Mouse (Mus musculus) limb, embryonic 13.5 days (tissue): Measurements from ENCODE around the gene Angel2. TPM values are rescaled to one million over a fixed set of nuclear protein-coding genes. Genes with fewer than 3 reads are reported as not detected.
A peak's percentile ranks its signal among the peaks of the same experiment; 100 is the strongest.

ENCODE experiments used
- ATAC-seq: fragments of 200-750 bp; cut with Nextera tagmentation; 2 replicates; pipeline ENCODE4 v1.8.0; 2017; ENCODE audit warnings: low read depth, moderate number of reproducible peaks, moderate TSS enrichment; ENCODE audit not compliant: low FRiP score
- H3K27ac ChIP-seq: fragments of 300-500 bp; sonication (generic); 2 replicates; pipeline ENCODE4 v1.5.1; 2015; ENCODE audit warnings: inconsistent platforms, mild to moderate bottlenecking, moderate library complexity
- H3K27me3 ChIP-seq: fragments of 300-500 bp; sonication (generic); 2 replicates; pipeline ENCODE4 v1.6.1; 2015; ENCODE audit warnings: mild to moderate bottlenecking, inconsistent platforms
- H3K36me3 ChIP-seq: fragments of 300-500 bp; sonication (generic); 2 replicates; pipeline ENCODE4 v1.6.1; 2015; ENCODE audit warnings: inconsistent platforms, mild to moderate bottlenecking, moderate library complexity
- H3K4me1 ChIP-seq: fragments of 300-500 bp; sonication (generic); 2 replicates; pipeline ENCODE4 v1.6.1; 2015; ENCODE audit warnings: inconsistent platforms
- H3K4me2 ChIP-seq: fragments of 300-500 bp; sonication (generic); replicated peaks from 2 replicates; pipeline ENCODE4 v1.6.1; 2015; ENCODE audit warnings: inconsistent platforms, mild to moderate bottlenecking, moderate library complexity
- H3K4me3 ChIP-seq: fragments of 300-500 bp; sonication (generic); 2 replicates; pipeline ENCODE4 v1.5.1; 2015; ENCODE audit warnings: moderate library complexity, mild to moderate bottlenecking, inconsistent platforms
- H3K9ac ChIP-seq: fragments of 300-500 bp; sonication (generic); 2 replicates; pipeline ENCODE4 v1.6.1; 2015; ENCODE audit warnings: mild to moderate bottlenecking, inconsistent platforms
- H3K9me3 ChIP-seq: fragments of 300-500 bp; sonication (generic); 2 replicates; pipeline ENCODE4 v1.6.1; 2016; ENCODE audit warnings: inconsistent platforms
- WGBS: fragments of 180-500 bp; shearing (Covaris S2); methylation state at CpG from one replicate; pipeline ENCODE4 v1.1.7; 2015; 5-methylcytosine and 5-hydroxymethylcytosine counted together
- polyA plus RNA-seq: library from polyadenylated mRNA; unstranded; fragments of >200 nt; fragmentation: Nextera tagmentation; extraction: Ambion mirVana; gene quantifications from 2 replicates; pipeline ENCODE4 v1.2.1, GENCODE M21; 2015

Angel2 gene
- polyA plus RNA-seq, 1 experiment from 2014 or later: 55.1 TPM

- Histone ChIP-seq H3K4me1 (peaks cover 13% of the 10 kb centered on the region), H3K9me3 (no peaks in the 10 kb centered on the region), H3K27me3 (no peaks in the 10 kb centered on the region), H3K4me3 (no peak overlapping the region), H3K36me3 (peaks cover 23% of the 10 kb centered on the region), H3K27ac (no peak overlapping the region), H3K9ac (no peak overlapping the region), H3K4me2 (no peak overlapping the region)
- ATAC-seq: no peak
- 88% methylated on average over 16 of the region's 16 CpGs for WGBS
These were observed 20.2 kb upstream of the Angel2 start for GRCm38 (mm10) chr1:190904714-190905113.

GRCm38 (mm10) chr1:190910836-190911235 lies 14.1 kb upstream of the Angel2 start:
- WGBS: 69% methylated on average over 6 of the region's 6 CpGs
- Histone ChIP-seq H3K27ac (no peak overlapping the region), H3K4me2 (peak overlapping the region; percentile 92), H3K4me3 (peak overlapping the region; percentile 93), H3K4me1 (peaks cover 14% of the 10 kb centered on the region), H3K36me3 (no peaks in the 10 kb centered on the region), H3K27me3 (no peaks in the 10 kb centered on the region), H3K9ac (peak overlapping the region; percentile 86), H3K9me3 (no peaks in the 10 kb centered on the region)
- ATAC-seq: no peak

GRCm38 (mm10) chr1:190911415-190912123 lies 13.3 kb upstream of the Angel2 start, which contains the start of gene Rps6kc1:
TSS of gene Rps6kc1 (minus strand) at chr1:190911770.
- ATAC-seq: peak; percentile 93
- Histone ChIP-seq H3K4me2 (peak within 1 kb of the TSS; percentile 92), H3K27ac (no peak within 1 kb of the TSS), H3K4me3 (peak within 1 kb of the TSS; percentile 93), H3K9ac (peak within 1 kb of the TSS; percentile 86), H3K27me3 (no peaks in the 10 kb centered on the region), H3K9me3 (no peaks in the 10 kb centered on the region), H3K4me1 (peaks cover 13% of the 10 kb centered on the region), H3K36me3 (no peaks in the 10 kb centered on the region)
- WGBS: under 1% methylated on average over 47 of the region's 47 CpGs

GRCm38 (mm10) chr1:190912623-190913022 lies 12.3 kb upstream of the Angel2 start:
- Histone ChIP-seq H3K4me3 (no peak overlapping the region), H3K27ac (no peak overlapping the region), H3K36me3 (no peaks in the 10 kb centered on the region), H3K27me3 (no peaks in the 10 kb centered on the region), H3K4me1 (peaks cover 13% of the 10 kb centered on the region), H3K9me3 (no peaks in the 10 kb centered on the region), H3K9ac (no peak overlapping the region), H3K4me2 (no peak overlapping the region)
- no peak for ATAC-seq
- 65% methylated on average over 1 of the region's 1 CpGs for WGBS

DNA sequence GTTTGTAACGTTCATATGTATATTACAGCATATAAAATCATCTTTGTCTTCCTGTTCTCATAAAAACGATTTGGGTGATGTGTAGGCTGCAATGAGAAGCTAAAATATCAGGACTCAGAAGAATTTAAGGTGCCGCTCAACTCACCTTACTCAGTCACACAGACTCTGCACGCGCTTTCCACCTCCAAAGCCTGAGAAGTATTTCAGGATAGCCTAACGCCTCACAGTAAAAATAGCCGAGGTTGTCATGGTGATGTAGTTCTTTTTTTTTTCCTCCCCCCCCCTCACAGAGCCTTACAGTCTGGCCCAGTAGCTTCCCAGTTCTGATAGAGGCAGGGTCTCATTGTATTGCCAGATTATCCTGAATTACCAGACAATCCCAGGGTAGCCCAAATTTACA lies 6.0 kb upstream of the Angel2 start:
- no peaks in the 10 kb centered on the region for H3K36me3 ChIP-seq
- H3K9me3 ChIP-seq: no peaks in the 10 kb centered on the region
- no peak overlapping the region for H3K9ac ChIP-seq
- H3K4me3 ChIP-seq: no peak overlapping the region
- no peak for ATAC-seq
- no peaks in the 10 kb centered on the region for H3K27me3 ChIP-seq
- no peak overlapping the region for H3K4me2 ChIP-seq
- 66% methylated on average over 7 of the region's 7 CpGs for WGBS
- no peaks in the 10 kb centered on the region for H3K4me1 ChIP-seq
- H3K27ac ChIP-seq: no peak overlapping the region

DNA sequence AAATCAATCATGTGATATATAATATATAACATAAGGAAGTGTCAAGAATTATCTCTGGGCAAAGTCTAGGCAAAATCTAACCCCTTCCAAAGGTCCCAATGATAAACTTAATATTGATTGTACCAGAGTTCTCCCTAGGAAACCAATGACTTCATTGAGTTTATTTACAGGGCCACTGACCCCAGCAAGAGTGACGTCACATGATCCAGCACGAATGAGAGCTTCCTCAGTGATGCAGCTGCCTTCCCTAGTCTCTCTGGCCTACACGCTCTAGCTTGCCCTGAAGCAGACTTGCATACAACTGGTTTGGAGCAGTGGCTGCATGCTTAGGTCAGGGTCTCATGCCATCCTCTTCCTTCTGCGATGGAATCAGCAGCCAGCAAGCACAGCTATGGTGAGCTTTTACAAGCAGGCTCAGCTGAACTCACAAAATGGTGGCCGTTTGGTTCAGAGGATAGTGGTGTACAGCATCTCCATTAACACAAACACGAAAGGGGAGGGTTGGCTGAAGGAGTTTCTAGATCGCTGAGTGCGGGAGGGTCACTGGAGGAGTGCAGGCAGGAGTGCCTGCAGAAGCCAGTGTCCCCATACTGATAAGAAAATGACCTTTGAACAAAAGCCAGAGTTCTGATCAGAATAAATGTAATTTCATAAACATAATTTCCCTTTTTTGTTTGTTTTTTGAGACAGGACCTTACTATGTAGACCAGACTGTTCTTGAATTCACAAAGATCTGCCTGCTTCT lies 5.0 kb upstream of the Angel2 start:
- no peak overlapping the region for H3K9ac ChIP-seq
- no peak overlapping the region for H3K4me3 ChIP-seq
- no peak overlapping the region for H3K27ac ChIP-seq
- WGBS: 69% methylated on average over 8 of the region's 8 CpGs
- no peak for ATAC-seq
- H3K27me3 ChIP-seq: no peaks in the 10 kb centered on the region
- H3K4me2 ChIP-seq: no peak overlapping the region
- no peaks in the 10 kb centered on the region for H3K4me1 ChIP-seq
- H3K9me3 ChIP-seq: no peaks in the 10 kb centered on the region
- no peaks in the 10 kb centered on the region for H3K36me3 ChIP-seq

DNA sequence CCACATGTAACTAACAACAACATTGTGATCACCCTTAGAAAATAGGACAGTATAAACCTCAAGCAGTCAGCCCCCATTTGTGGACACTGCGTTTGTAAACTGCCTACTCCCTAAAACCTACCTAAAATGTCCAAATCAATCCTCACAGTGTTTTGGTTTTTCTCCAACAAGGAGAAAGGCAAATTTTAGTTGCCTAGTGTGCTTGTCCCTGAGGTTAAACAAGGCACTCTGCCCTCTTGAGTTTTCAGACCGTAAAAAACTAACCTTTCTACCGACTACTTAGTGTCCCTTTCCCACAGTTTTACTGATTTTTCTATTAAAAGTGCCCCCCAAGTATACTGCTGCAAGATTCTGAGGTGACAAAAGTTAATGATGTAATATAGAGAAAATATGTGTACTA lies 2.4 kb downstream of the Angel2 start:
- 86% methylated on average over 3 of the region's 3 CpGs for WGBS
- Histone ChIP-seq H3K27ac (no peak overlapping the region), H3K27me3 (no peaks in the 10 kb centered on the region), H3K36me3 (no peaks in the 10 kb centered on the region), H3K4me3 (peak overlapping the region; percentile 74; the same call in 1 of the 2 replicates), H3K4me2 (peak overlapping the region; percentile 69; the same call in 1 of the 2 replicates), H3K4me1 (peaks cover 21% of the 10 kb centered on the region), H3K9me3 (no peaks in the 10 kb centered on the region), H3K9ac (no peak overlapping the region)
- ATAC-seq: no peak

GRCm38 (mm10) chr1:190927751-190928369 lies 2.9 kb downstream of the Angel2 start:
- peak; percentile 26 for ATAC-seq

GRCm38 (mm10) chr1:190928370-190929009 lies 3.6 kb downstream of the Angel2 start:
- under 1% methylated on average over 61 of the region's 79 CpGs for WGBS
- Histone ChIP-seq H3K36me3 (peaks cover 5% of the 10 kb centered on the region), H3K4me2 (peak overlapping the region; percentile 69), H3K27ac (peak overlapping the region; percentile 98), H3K9me3 (no peaks in the 10 kb centered on the region), H3K9ac (peak overlapping the region; percentile 88), H3K4me3 (peak overlapping the region; percentile 74), H3K4me1 (peaks cover 21% of the 10 kb centered on the region), H3K27me3 (no peaks in the 10 kb centered on the region)
- ATAC-seq: peak; percentile 97

More at GRCm38 (mm10) chr1:190927751-190928369, 2.9 kb downstream of the Angel2 start:
- peak overlapping the region; percentile 69 for H3K4me2 ChIP-seq
- H3K9ac ChIP-seq: peak overlapping the region; percentile 88
- WGBS: 23% methylated on average over 16 of the region's 16 CpGs
- H3K36me3 ChIP-seq: peaks cover 2% of the 10 kb centered on the region
- no peaks in the 10 kb centered on the region for H3K9me3 ChIP-seq
- H3K4me1 ChIP-seq: peaks cover 21% of the 10 kb centered on the region
- H3K4me3 ChIP-seq: peak overlapping the region; percentile 74
- H3K27ac ChIP-seq: peak overlapping the region; percentile 98
- no peaks in the 10 kb centered on the region for H3K27me3 ChIP-seq

- peak; percentile 4; the same call in 1 of the 2 replicates for ATAC-seq
- peak overlapping the region; percentile 88 for H3K9ac ChIP-seq
- peak overlapping the region; percentile 98 for H3K27ac ChIP-seq
- peaks cover 12% of the 10 kb centered on the region for H3K36me3 ChIP-seq
- peak overlapping the region; percentile 74 for H3K4me3 ChIP-seq
- H3K4me1 ChIP-seq: peaks cover 21% of the 10 kb centered on the region
- 7% methylated on average over 27 of the region's 27 CpGs for WGBS
- H3K9me3 ChIP-seq: no peaks in the 10 kb centered on the region
- no peaks in the 10 kb centered on the region for H3K27me3 ChIP-seq
- H3K4me2 ChIP-seq: peak overlapping the region; percentile 67
These were observed 4.2 kb downstream of the Angel2 start for GRCm38 (mm10) chr1:190929010-190929695.

- Histone ChIP-seq H3K9ac (no peak overlapping the region), H3K4me2 (0 out of 2 replicates have a peak overlapping the region, but pooled peaks have one; percentile 9), H3K9me3 (no peaks in the 10 kb centered on the region), H3K4me1 (peaks cover 21% of the 10 kb centered on the region), H3K4me3 (no peak overlapping the region), H3K27me3 (no peaks in the 10 kb centered on the region), H3K36me3 (peaks cover 22% of the 10 kb centered on the region), H3K27ac (no peak overlapping the region)
- no peak for ATAC-seq
- WGBS: 74% methylated on average over 6 of the region's 6 CpGs
These were observed 5.3 kb downstream of the Angel2 start for GRCm38 (mm10) chr1:190930181-190930580.
